Mouse (Mus musculus) MEL (cell line): ENCODE data around the gene Cdh13. TPM values are rescaled to one million over a fixed set of nuclear protein-coding genes. Genes with fewer than 3 reads are reported as not detected.

Experiments used
- DNase-seq: peaks from one replicate; pipeline ENCODE4 v3.0.0; 2011; ENCODE audit warnings: low read depth, low spot score
- H3K27ac ChIP-seq: 2 replicates; pipeline ENCODE4 v1.5.1; 2012; ENCODE audit warnings: low read depth, mild to moderate bottlenecking, control low read depth, low read length, moderate library complexity; ENCODE audit not compliant: control insufficient read depth
- H3K27me3 ChIP-seq, 2 experiments: fragments of 150-350 bp in 1 of 2; sonication (generic) in 1 of 2; 2 replicates each; pipeline ENCODE4 v1.6.1; 2012; ENCODE audit warnings: low read length in 2 of 2, mild to moderate bottlenecking in 2 of 2, improper control_type of control experiment in 1 of 2, moderate library complexity in 1 of 2; ENCODE audit not compliant: insufficient read depth in 2 of 2, control insufficient read depth in 1 of 2
- H3K36me3 ChIP-seq, 2 experiments: 2 replicates each; pipeline ENCODE4 v1.6.1; 2012 to 2014; ENCODE audit warnings: low read length in 2 of 2, improper control_type of control experiment in 1 of 2, inconsistent platforms in 1 of 2, mild to moderate bottlenecking in 1 of 2; ENCODE audit not compliant: insufficient read depth in 2 of 2, control insufficient read depth in 1 of 2
- H3K4me1 ChIP-seq, 2 experiments: fragments of 150-350 bp in 1 of 2; sonication (generic) in 1 of 2; 2 replicates each; pipeline ENCODE4 v1.6.1; 2012; ENCODE audit warnings: low read length in 2 of 2, improper control_type of control experiment in 1 of 2, mild to moderate bottlenecking in 1 of 2; ENCODE audit not compliant: insufficient read depth in 2 of 2, control insufficient read depth in 1 of 2
- H3K4me3 ChIP-seq, 2 experiments: fragments of 150-350 bp in 1 of 2; sonication (generic) in 1 of 2; 2 replicates each; pipeline ENCODE4 v1.5.1; 2012; ENCODE audit warnings: low read depth in 2 of 2, low read length in 2 of 2, mild to moderate bottlenecking in 2 of 2, moderate library complexity in 2 of 2, control low read depth in 1 of 2, improper control_type of control experiment in 1 of 2; ENCODE audit not compliant: control insufficient read depth in 1 of 2, insufficient read depth in 1 of 2
- H3K79me2 ChIP-seq: 2 replicates; pipeline ENCODE4 v1.6.1; 2012; ENCODE audit warnings: mild to moderate bottlenecking, low read length, moderate library complexity; ENCODE audit not compliant: control insufficient read depth, poor library complexity, insufficient read depth
- H3K9ac ChIP-seq: 2 replicates; pipeline ENCODE4 v1.6.1; 2012; ENCODE audit warnings: low read depth, mild to moderate bottlenecking, control low read depth, low read length, moderate library complexity; ENCODE audit not compliant: control insufficient read depth, poor library complexity, severe bottlenecking
- H3K9me3 ChIP-seq: fragments of 150-350 bp; sonication (generic); replicated peaks from 2 replicates; pipeline ENCODE4 v1.6.1; 2012; ENCODE audit warnings: mild to moderate bottlenecking, low read length, improper control_type of control experiment, moderate library complexity; ENCODE audit not compliant: insufficient read depth
- BHLHE40 ChIP-seq: IDR thresholded peaks from 2 replicates; pipeline ENCODE4 v1.6.1; 2012; ENCODE audit warnings: low read depth, mild to moderate bottlenecking, inconsistent platforms, low read length, improper control_type of control experiment, borderline replicate concordance
- CHD1 ChIP-seq: IDR thresholded peaks from 2 replicates; pipeline ENCODE4 v1.6.1; 2012; ENCODE audit warnings: low read depth, mild to moderate bottlenecking, inconsistent platforms, low read length, improper control_type of control experiment
- CTCF ChIP-seq, 3 experiments: IDR thresholded peaks in 2 of 3; conservative IDR thresholded peaks in 1 of 3; 2 replicates each; pipeline ENCODE4 v1.5.1; 2011 to 2012; ENCODE audit warnings: low read length in 3 of 3, low read depth in 2 of 3, mild to moderate bottlenecking in 2 of 3, improper control_type of control experiment in 1 of 3, inconsistent platforms in 1 of 3, mixed read lengths in 1 of 3, moderate library complexity in 1 of 3; ENCODE audit not compliant: control insufficient read depth in 1 of 3, insufficient read depth in 1 of 3, poor library complexity in 1 of 3, severe bottlenecking in 1 of 3
- ELF1 ChIP-seq: IDR thresholded peaks from 2 replicates; pipeline ENCODE4 v1.6.1; 2014; ENCODE audit warnings: low read depth, mild to moderate bottlenecking, inconsistent platforms, low read length, improper control_type of control experiment, moderate library complexity
- EP300 ChIP-seq, 2 experiments: IDR thresholded peaks; 2 replicates each; pipeline ENCODE4 v1.6.1; 2011; ENCODE audit warnings: improper control_type of control experiment in 2 of 2, low read length in 2 of 2, low read depth in 1 of 2, mild to moderate bottlenecking in 1 of 2
- ETS1 ChIP-seq: IDR thresholded peaks from 2 replicates; pipeline ENCODE4 v1.6.1; 2012; ENCODE audit warnings: low read depth, mild to moderate bottlenecking, inconsistent platforms, low read length, improper control_type of control experiment, moderate library complexity
- GABPA ChIP-seq: IDR thresholded peaks from 2 replicates; pipeline ENCODE4 v1.6.1; 2012; ENCODE audit warnings: low read depth, mild to moderate bottlenecking, inconsistent platforms, low read length, improper control_type of control experiment, moderate library complexity
- GATA1 ChIP-seq: IDR thresholded peaks from 2 replicates; pipeline ENCODE4 v1.6.1; 2011; ENCODE audit warnings: low read depth, low read length, improper control_type of control experiment
- HCFC1 ChIP-seq: IDR thresholded peaks from 2 replicates; pipeline ENCODE4 v1.6.1; 2012; ENCODE audit warnings: low read depth, mild to moderate bottlenecking, inconsistent platforms, low read length, improper control_type of control experiment, moderate library complexity
- MAFK ChIP-seq: IDR thresholded peaks from 2 replicates; pipeline ENCODE4 v1.6.1; 2011; ENCODE audit warnings: low read depth, mild to moderate bottlenecking, low read length, improper control_type of control experiment, borderline replicate concordance
- MAX ChIP-seq: IDR thresholded peaks from 2 replicates; pipeline ENCODE4 v1.6.1; 2011; ENCODE audit warnings: low read length, improper control_type of control experiment
- MYC ChIP-seq: IDR thresholded peaks from 2 replicates; pipeline ENCODE4 v1.6.1; 2011; ENCODE audit warnings: low read depth, mild to moderate bottlenecking, low read length, improper control_type of control experiment, moderate library complexity
- NELFE ChIP-seq: IDR thresholded peaks from 2 replicates; pipeline ENCODE4 v1.6.1; 2011; ENCODE audit warnings: low read depth, low read length, improper control_type of control experiment
- NRF1 ChIP-seq: IDR thresholded peaks from 2 replicates; pipeline ENCODE4 v1.6.1; 2014; ENCODE audit warnings: low read depth, mild to moderate bottlenecking, inconsistent platforms, low read length, improper control_type of control experiment, moderate library complexity; ENCODE audit not compliant: poor library complexity, insufficient read depth, severe bottlenecking
- POLR2A ChIP-seq, 2 experiments: IDR thresholded peaks; 2 replicates each; pipeline ENCODE4 v1.6.1; 2011 to 2012; ENCODE audit warnings: low read length in 2 of 2, mild to moderate bottlenecking in 2 of 2, control low read depth in 1 of 2, improper control_type of control experiment in 1 of 2, low read depth in 1 of 2, moderate library complexity in 1 of 2; ENCODE audit not compliant: control insufficient read depth in 1 of 2, insufficient read depth in 1 of 2, poor library complexity in 1 of 2
- POLR2AphosphoS2 ChIP-seq: IDR thresholded peaks from 2 replicates; pipeline ENCODE4 v1.6.1; 2011; ENCODE audit warnings: low read length, improper control_type of control experiment
- POLR2AphosphoS5 ChIP-seq: IDR thresholded peaks from 2 replicates; pipeline ENCODE4 v1.6.1; 2012; ENCODE audit warnings: low read depth, borderline replicate concordance, mild to moderate bottlenecking, inconsistent platforms, low read length, moderate library complexity, mixed read lengths
- RCOR1 ChIP-seq: IDR thresholded peaks from 2 replicates; pipeline ENCODE4 v1.6.1; 2012; ENCODE audit warnings: low read depth, mild to moderate bottlenecking, inconsistent platforms, low read length, improper control_type of control experiment
- SIN3A ChIP-seq: IDR thresholded peaks from 2 replicates; pipeline ENCODE4 v1.6.1; 2012; ENCODE audit warnings: low read length, improper control_type of control experiment, inconsistent platforms
- SMC3 ChIP-seq: IDR thresholded peaks from 2 replicates; pipeline ENCODE4 v1.6.1; 2011; ENCODE audit warnings: low read depth, low read length, improper control_type of control experiment
- TBP ChIP-seq: IDR thresholded peaks from 2 replicates; pipeline ENCODE4 v1.8.0; 2011; ENCODE audit warnings: low read depth, low read length, improper control_type of control experiment
- TCF12 ChIP-seq: IDR thresholded peaks from 2 replicates; pipeline ENCODE4 v1.6.1; 2014; ENCODE audit warnings: low read depth, mild to moderate bottlenecking, inconsistent platforms, low read length, improper control_type of control experiment, moderate library complexity
- UBTF ChIP-seq: IDR thresholded peaks from 2 replicates; pipeline ENCODE4 v1.6.1; 2012; ENCODE audit warnings: low read depth, mild to moderate bottlenecking, inconsistent platforms, low read length, improper control_type of control experiment, moderate library complexity, borderline replicate concordance; ENCODE audit not compliant: insufficient read depth
- ZC3H11A ChIP-seq: IDR thresholded peaks from 2 replicates; pipeline ENCODE4 v1.6.1; 2012; ENCODE audit warnings: low read depth, mild to moderate bottlenecking, inconsistent platforms, low read length, improper control_type of control experiment
- ZKSCAN1 ChIP-seq: IDR thresholded peaks from 2 replicates; pipeline ENCODE4 v1.6.1; 2012; ENCODE audit warnings: low read depth, mild to moderate bottlenecking, inconsistent platforms, low read length, improper control_type of control experiment, moderate library complexity
- ZMIZ1 ChIP-seq: IDR thresholded peaks from 2 replicates; pipeline ENCODE4 v1.6.1; 2012; ENCODE audit warnings: low read depth, mild to moderate bottlenecking, inconsistent platforms, low read length, improper control_type of control experiment, moderate library complexity
- ZNF384 ChIP-seq: IDR thresholded peaks from 2 replicates; pipeline ENCODE4 v1.6.1; 2012; ENCODE audit warnings: low read depth, mild to moderate bottlenecking, inconsistent platforms, low read length, improper control_type of control experiment
- polyA plus RNA-seq, 2 experiments: library from polyadenylated mRNA; stranded (reverse) in 1 of 2; unstranded in 1 of 2; fragments of >175 nt in 1 of 2; fragments of >200 nt in 1 of 2; gene quantifications; 2 replicates each; pipeline versions ENCODE4 v1.2.1 to v1.2.4; 2012; ENCODE audit warnings: low replicate concordance in 2 of 2, low read depth in 1 of 2; ENCODE audit not compliant: insufficient read length in 2 of 2, insufficient read depth in 1 of 2, missing spikeins in 1 of 2
- total RNA-seq: library from RNA; depleted of rRNA; stranded (reverse); fragments of 300-350 nt; gene quantifications from 2 replicates; pipeline ENCODE4 v1.2.3, GENCODE M21; 2012

Cdh13 gene
- total and polyA plus RNA-seq, 3 experiments: not detected

GRCm38 (mm10) chr8:118477587-118477986, 194.1 kb downstream of the Cdh13 start:
- no peak overlapping the region for H3K27ac ChIP-seq
- no peak overlapping the region for H3K4me3 ChIP-seq
- H3K36me3 ChIP-seq: no peaks in the 10 kb centered on the region
- no peak overlapping the region for H3K9ac ChIP-seq
- no peak for DNase-seq
- no peaks in the 10 kb centered on the region for H3K79me2 ChIP-seq
- no peak for TF ChIP-seq ZC3H11A
- TF ChIP-seq TCF12: no peak
- TF ChIP-seq NELFE: no peak
- TF ChIP-seq MAFK: no peak
- no peak for TF ChIP-seq EP300 (IDR thresholded peaks at IDR 0.05; ENCODE audit: low read depth in 1 of 2, low read length in 2 of 2)
- TF ChIP-seq UBTF: no peak
- no peak for TF ChIP-seq BHLHE40
- no peak for TF ChIP-seq ETS1
- TF ChIP-seq POLR2AphosphoS5: no peak
- no peak for TF ChIP-seq POLR2A (IDR thresholded peaks at IDR 0.05; ENCODE audit: control insufficient read depth in 1 of 2, insufficient read depth in 1 of 2, low read depth in 1 of 2, low read length in 2 of 2, poor library complexity in 1 of 2)
- TF ChIP-seq GATA1: no peak
- no peak for TF ChIP-seq SMC3
- TF ChIP-seq MYC: no peak
- TF ChIP-seq MAX: no peak
- no peak for TF ChIP-seq CHD1
- no peak for TF ChIP-seq SIN3A
- no peak for TF ChIP-seq ZMIZ1
- TF ChIP-seq ELF1: no peak
- TF ChIP-seq GABPA: no peak
- no peak for TF ChIP-seq TBP
- H3K27me3 ChIP-seq: no peaks in the 10 kb centered on the region
- no peaks in the 10 kb centered on the region for H3K4me1 ChIP-seq
- H3K9me3 ChIP-seq: no peaks in the 10 kb centered on the region

GRCm38 (mm10) chr8:118488735-118489134, 205.2 kb downstream of the Cdh13 start:
- Histone ChIP-seq H3K36me3 (no peaks in the 10 kb centered on the region), H3K79me2 (no peaks in the 10 kb centered on the region), H3K9ac (no peak overlapping the region), H3K27ac (no peak overlapping the region), H3K4me3 (no peak overlapping the region), H3K9me3 (no peaks in the 10 kb centered on the region), H3K4me1 (no peaks in the 10 kb centered on the region), H3K27me3 (no peaks in the 10 kb centered on the region)
- TF ChIP-seq EP300 (IDR thresholded peaks at IDR 0.05; ENCODE audit: low read depth in 1 of 2, low read length in 2 of 2) (no peak), SIN3A (no peak), NRF1 (no peak), ZNF384 (no peak), HCFC1 (no peak), MAFK (no peak), POLR2A (IDR thresholded peaks at IDR 0.05; ENCODE audit: control insufficient read depth in 1 of 2, insufficient read depth in 1 of 2, low read depth in 1 of 2, low read length in 2 of 2, poor library complexity in 1 of 2) (no peak), CHD1 (no peak), POLR2AphosphoS2 (no peak), BHLHE40 (no peak), ETS1 (no peak), UBTF (no peak), CTCF (IDR thresholded peaks at IDR 0.05 in 2 of 3, conservative IDR thresholded peaks at IDR 0.05 in 1 of 3; ENCODE audit: control insufficient read depth in 1 of 3, insufficient read depth in 1 of 3, low read depth in 2 of 3, low read length in 3 of 3, poor library complexity in 1 of 3, severe bottlenecking in 1 of 3) (no peak), RCOR1 (no peak), ZKSCAN1 (no peak), ZC3H11A (no peak), ZMIZ1 (no peak)
- no peak for DNase-seq
